Mouse (Mus musculus) testis, adult 2 months (tissue): ENCODE data around the gene S1pr3.

Experiments used
- CTCF ChIP-seq: fragments of 200-500 bp; IDR thresholded peaks from 2 replicates; pipeline ENCODE4 v1.5.1; 2012; ENCODE audit warnings: low read depth, mild to moderate bottlenecking, inconsistent platforms, low read length, moderate library complexity; ENCODE audit not compliant: control insufficient read depth, insufficient read depth, insufficient replicate concordance
- POLR2A ChIP-seq: fragments of 200-500 bp; IDR thresholded peaks from 2 replicates; pipeline ENCODE4 v1.6.1; 2012; ENCODE audit warnings: low read depth, mild to moderate bottlenecking, inconsistent platforms, low read length, moderate library complexity; ENCODE audit not compliant: control insufficient read depth

- TF ChIP-seq POLR2A: no peak
- no peak for TF ChIP-seq CTCF
Measured at GRCm38 (mm10) chr13:51392256-51392655, 16.2 kb upstream of the S1pr3 start.
